Mouse (Mus musculus) embryonic facial prominence, embryonic 14.5 days (tissue): Measurements from ENCODE around the gene Commd1. TPM values are rescaled to one million over a fixed set of nuclear protein-coding genes. Genes with fewer than 3 reads are reported as not detected.
A peak's percentile ranks its signal among the peaks of the same experiment; 100 is the strongest.

Experiments
- ATAC-seq: fragments of 200-750 bp; cut with Nextera tagmentation; 2 replicates; pipeline ENCODE4 v1.8.0; 2017; ENCODE audit warnings: low read depth, moderate number of reproducible peaks, moderate TSS enrichment
- DNase-seq: peaks from one replicate; pipeline ENCODE4 v3.0.0-alpha.2; 2015; ENCODE audit warnings: low spot score
- H3K27ac ChIP-seq: fragments of 300-500 bp; sonication (generic); replicated peaks from 2 replicates; pipeline ENCODE4 v1.5.1; 2014; ENCODE audit warnings: low read depth, mild to moderate bottlenecking, low read length, moderate library complexity
- H3K27me3 ChIP-seq: fragments of 300-500 bp; sonication (generic); replicated peaks from 2 replicates; pipeline ENCODE4 v1.6.1; 2014; ENCODE audit warnings: low read length; ENCODE audit not compliant: control insufficient read depth, insufficient read depth
- H3K36me3 ChIP-seq: fragments of 300-500 bp; sonication (generic); 2 replicates; pipeline ENCODE4 v1.6.1; 2014; ENCODE audit warnings: low read length, mixed read lengths; ENCODE audit not compliant: control insufficient read depth, insufficient read depth
- H3K4me1 ChIP-seq: fragments of 300-500 bp; sonication (generic); 2 replicates; pipeline ENCODE4 v1.6.1; 2014; ENCODE audit warnings: antibody characterized with exemption, low read length; ENCODE audit not compliant: control insufficient read depth, insufficient read depth
- H3K4me2 ChIP-seq: fragments of 300-500 bp; sonication (generic); 2 replicates; pipeline ENCODE4 v1.6.1; 2014; ENCODE audit warnings: low read depth, mild to moderate bottlenecking, low read length, moderate library complexity, mixed read lengths
- H3K4me3 ChIP-seq: fragments of 300-500 bp; sonication (generic); 2 replicates; pipeline ENCODE4 v1.5.1; 2014; ENCODE audit warnings: low read depth, mild to moderate bottlenecking, low read length
- H3K9ac ChIP-seq: fragments of 300-500 bp; sonication (generic); 2 replicates; pipeline ENCODE4 v1.6.1; 2014; ENCODE audit warnings: low read depth, mild to moderate bottlenecking, low read length, moderate library complexity, mixed read lengths
- H3K9me3 ChIP-seq: fragments of 300-500 bp; sonication (generic); 2 replicates; pipeline ENCODE4 v1.6.1; 2016; ENCODE audit warnings: low read length; ENCODE audit not compliant: control insufficient read depth
- WGBS: fragments of 180-500 bp; shearing (Covaris S2); extraction: QIAGEN DNeasy Blood & Tissue Kit; methylation state at CpG from one replicate; pipeline ENCODE4 v1.1.7; 2014; 5-methylcytosine and 5-hydroxymethylcytosine counted together
- polyA plus RNA-seq: library from polyadenylated mRNA; unstranded; fragments of >200 nt; fragmentation: Nextera tagmentation; extraction: Ambion mirVana; gene quantifications from 2 replicates; pipeline ENCODE4 v1.2.1, GENCODE M21; 2014

Commd1 gene
- polyA plus RNA-seq, 1 experiment from 2014 or later: 376 TPM

DNA sequence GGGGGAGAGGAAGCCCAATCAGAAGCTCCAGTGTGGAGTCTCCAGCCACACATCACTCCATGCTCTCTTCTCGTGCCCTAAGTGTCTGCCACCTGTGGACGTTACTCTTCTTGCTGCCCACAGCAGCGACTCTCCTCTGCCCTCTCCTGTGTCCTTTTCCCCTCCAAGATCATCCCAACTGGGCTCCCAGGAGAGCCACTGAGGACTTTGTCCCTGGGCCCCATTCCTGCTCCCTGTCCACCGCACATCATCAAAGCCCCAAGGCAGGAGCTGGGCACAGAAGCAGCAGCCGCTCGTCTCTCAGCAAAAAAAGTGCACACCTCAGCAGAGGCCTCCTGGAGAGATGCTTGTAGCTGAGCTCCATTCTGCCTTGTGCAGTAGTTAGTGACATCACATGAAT lies 32.8 kb upstream of the Commd1 start:
- H3K9ac ChIP-seq: no peak overlapping the region
- no peaks in the 10 kb centered on the region for H3K27me3 ChIP-seq
- no peak overlapping the region for H3K4me3 ChIP-seq
- H3K27ac ChIP-seq: no peak overlapping the region
- no peaks in the 10 kb centered on the region for H3K36me3 ChIP-seq
- H3K4me1 ChIP-seq: no peaks in the 10 kb centered on the region
- H3K9me3 ChIP-seq: no peaks in the 10 kb centered on the region
- no peak for ATAC-seq
- WGBS: 65% methylated on average over 6 of the region's 6 CpGs
- no peak overlapping the region for H3K4me2 ChIP-seq
- DNase-seq: no peak

DNA sequence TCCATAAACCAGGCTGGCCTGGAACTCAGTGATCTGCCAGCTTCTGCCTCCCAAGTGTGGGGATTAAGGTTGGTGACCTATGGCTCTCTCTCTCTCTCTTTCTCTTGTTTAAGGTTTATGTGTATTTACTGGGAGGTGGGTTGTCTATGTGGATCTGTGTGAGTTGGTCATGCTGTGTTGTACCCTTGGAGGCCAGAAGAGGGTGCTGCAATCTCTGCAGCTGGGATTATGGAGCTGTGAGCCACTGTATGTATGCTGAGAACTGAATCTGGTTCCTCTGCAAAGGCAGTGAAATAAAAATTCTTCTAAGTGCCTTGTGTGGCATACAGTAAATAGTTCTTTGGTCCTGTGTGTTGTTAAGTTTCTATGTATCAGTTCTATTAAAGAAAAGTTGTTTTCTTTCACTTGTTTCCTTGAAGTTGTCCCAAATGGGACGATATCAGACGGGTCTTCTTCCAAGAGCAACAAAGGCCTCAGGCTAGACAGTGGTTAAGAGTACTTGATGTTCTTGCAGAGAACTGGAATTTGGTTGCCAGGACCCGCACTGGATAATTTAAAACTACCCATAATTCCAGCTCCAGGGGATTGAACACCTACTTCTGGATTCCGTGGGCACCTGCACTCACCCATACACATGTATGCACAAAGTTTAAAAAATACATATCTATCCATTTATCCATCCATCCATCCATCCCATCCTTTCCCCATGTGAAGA lies 31.6 kb upstream of the Commd1 start:
- Histone ChIP-seq H3K9ac (no peak overlapping the region), H3K9me3 (no peaks in the 10 kb centered on the region), H3K4me2 (no peak overlapping the region), H3K4me1 (no peaks in the 10 kb centered on the region), H3K27ac (no peak overlapping the region), H3K36me3 (no peaks in the 10 kb centered on the region), H3K27me3 (no peaks in the 10 kb centered on the region), H3K4me3 (no peak overlapping the region)
- WGBS: 87% methylated on average over 4 of the region's 4 CpGs
- DNase-seq: no peak
- no peak for ATAC-seq

DNA sequence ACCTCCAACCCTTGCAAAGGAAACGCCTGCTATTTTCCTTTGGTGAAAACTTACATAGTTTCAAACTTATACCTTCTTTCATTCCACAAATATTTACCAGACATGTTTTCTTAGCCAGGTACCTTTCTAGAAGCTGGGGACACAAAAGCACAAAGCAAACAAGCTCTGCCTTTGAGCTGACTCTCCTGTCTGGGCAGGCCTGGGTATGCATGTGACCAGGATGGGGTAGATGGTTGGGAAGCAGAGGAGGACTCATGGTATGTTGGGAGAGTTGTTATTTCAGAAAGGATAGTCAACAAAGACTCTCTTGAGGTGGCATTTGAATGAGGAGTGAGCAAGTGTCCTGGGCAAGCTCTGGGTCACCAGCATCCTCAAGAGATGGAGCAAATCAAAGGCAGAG lies 30.9 kb upstream of the Commd1 start:
- no peak overlapping the region for H3K4me3 ChIP-seq
- WGBS: 63% methylated on average over 1 of the region's 1 CpGs
- no peak overlapping the region for H3K27ac ChIP-seq
- ATAC-seq (no peak), DNase-seq (peak; percentile 23)
- H3K9me3 ChIP-seq: no peaks in the 10 kb centered on the region
- H3K9ac ChIP-seq: no peak overlapping the region
- H3K36me3 ChIP-seq: no peaks in the 10 kb centered on the region
- H3K27me3 ChIP-seq: no peaks in the 10 kb centered on the region
- no peaks in the 10 kb centered on the region for H3K4me1 ChIP-seq
- H3K4me2 ChIP-seq: no peak overlapping the region

DNA sequence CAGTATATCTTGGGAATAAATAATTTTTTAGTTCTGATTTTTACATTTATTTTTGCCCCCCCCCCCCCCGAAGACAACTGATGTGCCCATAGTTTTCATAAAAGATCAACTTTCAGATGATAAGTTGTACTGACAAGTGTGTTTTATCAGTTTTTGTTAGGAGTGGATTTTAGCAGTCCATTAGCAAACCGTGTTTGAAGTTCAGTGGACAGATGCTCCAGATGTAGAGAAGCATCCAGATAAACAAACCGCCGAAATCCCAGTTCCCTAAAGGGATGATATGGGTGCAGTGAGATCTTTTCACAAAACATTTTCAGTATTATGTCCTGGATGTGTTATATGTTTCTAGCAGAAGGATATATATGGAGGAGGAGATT lies 26.6 kb upstream of the Commd1 start:
- 33% methylated on average over 4 of the region's 4 CpGs for WGBS
- H3K27ac ChIP-seq: peak overlapping the region; percentile 84
- DNase-seq (no peak), ATAC-seq (no peak)
- peak overlapping the region; percentile 78 for H3K9ac ChIP-seq
- H3K27me3 ChIP-seq: no peaks in the 10 kb centered on the region
- H3K9me3 ChIP-seq: no peaks in the 10 kb centered on the region
- peaks cover 20% of the 10 kb centered on the region for H3K36me3 ChIP-seq
- H3K4me1 ChIP-seq: 0 out of 2 replicates have a peak, but pooled peaks cover 5% of the 10 kb centered on the region
- peak overlapping the region; percentile 70 for H3K4me2 ChIP-seq
- peak overlapping the region; percentile 66 for H3K4me3 ChIP-seq

DNA sequence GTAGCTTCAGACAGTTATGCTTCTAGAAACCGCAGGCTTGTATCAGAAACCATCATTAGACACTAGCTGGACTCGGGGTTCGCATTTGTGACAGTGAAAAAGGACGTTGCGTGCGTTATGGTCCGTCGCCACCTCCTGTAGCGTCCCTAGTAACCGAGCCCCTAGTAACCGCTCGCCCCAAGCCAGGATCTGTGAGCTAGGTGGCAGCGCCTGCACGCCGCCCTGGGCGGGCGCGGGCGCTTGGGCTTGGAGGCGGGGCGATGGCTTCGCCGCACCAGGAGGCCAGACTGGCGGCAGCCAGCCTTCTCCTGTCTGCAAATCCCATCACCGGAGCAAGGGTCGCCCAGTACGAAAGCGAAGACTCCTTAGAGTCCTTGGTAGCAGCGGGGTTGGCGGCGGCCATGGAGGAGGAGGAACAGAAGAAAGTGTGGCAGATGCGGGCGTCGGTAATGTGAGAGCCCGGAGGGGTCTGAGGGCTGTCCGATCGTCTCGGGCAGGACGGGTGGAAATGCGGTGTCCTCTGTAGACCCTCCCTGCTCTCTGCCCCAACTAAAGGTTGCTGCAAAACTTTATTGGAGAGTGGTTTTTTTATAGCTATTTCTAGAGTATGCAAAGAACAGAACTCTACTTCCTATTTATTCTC lies 26.1 kb upstream of the Commd1 start:
- Histone ChIP-seq H3K36me3 (peaks cover 25% of the 10 kb centered on the region), H3K9me3 (no peaks in the 10 kb centered on the region), H3K4me3 (peak overlapping the region; percentile 66), H3K27me3 (no peaks in the 10 kb centered on the region), H3K27ac (peak overlapping the region; percentile 84), H3K4me1 (0 out of 2 replicates have a peak, but pooled peaks cover 5% of the 10 kb centered on the region), H3K4me2 (peak overlapping the region; percentile 70), H3K9ac (peak overlapping the region; percentile 78)
- ATAC-seq (peak; percentile 95), DNase-seq (peak; percentile 93)
- WGBS: under 1% methylated on average over 40 of the region's 40 CpGs

DNA sequence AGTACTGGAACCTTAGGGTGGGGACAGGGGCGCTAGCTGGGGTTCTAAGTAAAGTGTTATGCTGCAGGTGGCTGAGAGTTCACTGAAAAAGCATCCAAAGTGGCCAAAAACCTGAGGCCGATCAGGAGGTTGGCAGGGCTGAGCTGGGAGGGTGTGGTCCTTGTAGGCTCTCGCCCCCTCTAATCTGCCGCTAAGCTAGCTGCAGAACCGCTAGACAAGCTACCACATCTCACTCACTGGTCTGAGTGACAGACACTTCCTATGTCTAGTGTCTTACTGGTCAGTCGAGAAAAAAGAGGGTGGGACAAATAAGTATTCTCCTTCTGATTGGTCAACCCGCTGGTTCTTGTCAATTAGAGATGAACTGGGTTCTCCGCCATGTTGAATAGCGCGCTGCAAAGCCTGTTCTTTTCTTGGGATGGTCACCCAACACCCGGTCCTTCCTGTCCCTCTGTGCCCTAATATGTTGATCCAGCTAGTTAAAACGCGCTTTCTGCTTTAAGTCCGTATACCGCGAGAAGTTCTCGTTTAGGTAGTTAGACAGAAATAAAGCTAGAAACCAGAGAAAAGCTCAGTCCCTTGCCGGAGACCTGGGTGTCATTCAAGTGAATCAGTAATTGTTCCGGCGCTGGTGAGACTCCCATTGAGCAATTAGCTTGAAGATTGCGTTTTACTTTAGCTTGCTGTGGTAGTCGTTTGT lies 25.4 kb upstream of the Commd1 start, which contains the start of gene Fam161a:
Gene Fam161a, plus strand, starts transcription at position 51 of the 700 bp plus-strand sequence.
- Histone ChIP-seq H3K4me2 (peak within 1 kb of the TSS; percentile 70), H3K36me3 (peaks cover 31% of the 10 kb centered on the region), H3K9ac (peak within 1 kb of the TSS; percentile 78), H3K27me3 (no peaks in the 10 kb centered on the region), H3K9me3 (no peaks in the 10 kb centered on the region), H3K27ac (peak within 1 kb of the TSS; percentile 84), H3K4me1 (0 out of 2 replicates have a peak, but pooled peaks cover 5% of the 10 kb centered on the region), H3K4me3 (peak within 1 kb of the TSS; percentile 66)
- ATAC-seq (peak; percentile 94), DNase-seq (peak; percentile 97)
- WGBS: under 1% methylated on average over 22 of the region's 22 CpGs

DNA sequence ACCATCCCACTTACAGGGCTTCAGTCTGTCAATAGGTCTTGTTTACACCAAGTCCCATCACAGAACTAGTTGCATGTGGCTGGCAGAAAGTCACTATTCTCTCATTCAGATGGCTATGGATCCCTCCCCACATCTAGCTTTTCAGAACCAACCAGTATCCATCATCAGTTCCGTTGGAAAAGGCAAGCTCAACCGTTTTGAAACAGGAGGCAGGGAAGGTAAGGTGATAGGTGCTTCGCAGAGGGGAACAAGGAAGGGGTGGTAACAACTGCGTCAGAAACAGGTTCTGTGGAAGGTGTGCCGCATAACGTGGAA lies 24.9 kb upstream of the Commd1 start:
- peak overlapping the region; percentile 66 for H3K4me3 ChIP-seq
- peak overlapping the region; percentile 78 for H3K9ac ChIP-seq
- H3K9me3 ChIP-seq: no peaks in the 10 kb centered on the region
- WGBS: 4% methylated on average over 6 of the region's 6 CpGs
- DNase-seq (no peak), ATAC-seq (peak; percentile 50; the same call in 1 of the 2 replicates)
- no peaks in the 10 kb centered on the region for H3K27me3 ChIP-seq
- 0 out of 2 replicates have a peak, but pooled peaks cover 5% of the 10 kb centered on the region for H3K4me1 ChIP-seq
- peak overlapping the region; percentile 70 for H3K4me2 ChIP-seq
- H3K27ac ChIP-seq: peak overlapping the region; percentile 84
- H3K36me3 ChIP-seq: peaks cover 36% of the 10 kb centered on the region

DNA sequence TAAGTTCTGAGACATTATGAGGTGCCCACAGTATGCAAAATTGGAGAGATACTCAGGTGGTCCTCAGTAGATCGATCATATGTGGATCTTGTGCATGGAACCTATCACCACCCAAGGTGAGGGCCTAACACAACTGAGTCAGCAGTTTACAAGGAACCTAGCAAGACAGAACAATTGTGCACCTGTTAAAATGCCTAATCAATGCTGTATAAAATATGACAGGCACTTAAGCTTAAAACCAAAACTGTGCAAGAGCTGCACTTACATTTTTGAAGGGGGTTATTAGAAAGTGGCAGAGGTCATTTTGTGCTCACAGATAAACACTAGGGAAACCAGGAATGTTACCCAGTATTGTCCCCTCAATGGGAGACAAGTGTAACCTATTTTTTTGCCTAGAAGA lies 23.1 kb upstream of the Commd1 start:
- Histone ChIP-seq H3K4me3 (no peak overlapping the region), H3K27ac (no peak overlapping the region), H3K27me3 (no peaks in the 10 kb centered on the region), H3K36me3 (peaks cover 53% of the 10 kb centered on the region), H3K4me2 (no peak overlapping the region), H3K9me3 (no peaks in the 10 kb centered on the region), H3K9ac (no peak overlapping the region), H3K4me1 (0 out of 2 replicates have a peak, but pooled peaks cover 5% of the 10 kb centered on the region)
- ATAC-seq: no peak
- no peak for DNase-seq
- WGBS: 97% methylated on average over 1 of the region's 1 CpGs
